Mouse (Mus musculus): ENCODE data around the gene Gstm1. TPM values are rescaled to one million over a fixed set of nuclear protein-coding genes. Genes with fewer than 3 reads are reported as not detected.

Gene Gstm1
- total and polyA plus RNA-seq, 2 experiments from 2014 or later = 58.1 to 241 TPM

GRCm38 (mm10) chr3:108014974-108015346 is 2.8 kb downstream of the Gstm1 start:
- Histone ChIP-seq H3K9me3 (ENCODE audit: low read length) (no peaks in the 10 kb centered on the region), H3K4me1 (ENCODE audit: insufficient read depth) (no peaks in the 10 kb centered on the region), H3K27ac (ENCODE audit: low read depth, low read length) (no peak overlapping the region), H3K27me3 (ENCODE audit: insufficient read depth, low read length) (no peaks in the 10 kb centered on the region), H3K4me2 (ENCODE audit: low read depth) (no peak overlapping the region), H3K36me3 (ENCODE audit: insufficient read depth) (no peaks in the 10 kb centered on the region), H3K9ac (no peak overlapping the region), H3K4me3 (ENCODE audit: low read depth, low read length) (no peak overlapping the region)
- no peak for DNase-seq
- no peak for TF ChIP-seq CTCF (IDR thresholded peaks at IDR 0.05; ENCODE audit: low read depth)
- WGBS = 90% methylated on average over 2 of the region's 2 CpGs
- no peak for ATAC-seq

- H3K9ac ChIP-seq = no peak overlapping the region
- ATAC-seq (no peak), DNase-seq (no peak)
- H3K27me3 ChIP-seq (ENCODE audit: insufficient read depth, low read length) = no peaks in the 10 kb centered on the region
- no peak overlapping the region for H3K4me3 ChIP-seq (ENCODE audit: low read depth, low read length)
- H3K4me2 ChIP-seq (ENCODE audit: low read depth) = no peak overlapping the region
- TF ChIP-seq CTCF (IDR thresholded peaks at IDR 0.05; ENCODE audit: low read depth) = no peak
- WGBS = 89% methylated on average over 8 of the region's 8 CpGs
- no peaks in the 10 kb centered on the region for H3K36me3 ChIP-seq (ENCODE audit: insufficient read depth)
- H3K27ac ChIP-seq (ENCODE audit: low read depth, low read length) = no peak overlapping the region
- H3K9me3 ChIP-seq (ENCODE audit: low read length) = no peaks in the 10 kb centered on the region
- H3K4me1 ChIP-seq (ENCODE audit: insufficient read depth) = no peaks in the 10 kb centered on the region
Observed at GRCm38 (mm10) chr3:108014098-108014973, 3.4 kb downstream of the Gstm1 start.

GRCm38 (mm10) chr3:108013331-108013871 is 4.4 kb downstream of the Gstm1 start:
- no peak overlapping the region for H3K4me3 ChIP-seq (ENCODE audit: low read depth, low read length)
- H3K4me2 ChIP-seq (ENCODE audit: low read depth) = no peak overlapping the region
- no peak for TF ChIP-seq CTCF (IDR thresholded peaks at IDR 0.05; ENCODE audit: low read depth)
- peak; percentile 50 for DNase-seq
- no peak overlapping the region for H3K27ac ChIP-seq (ENCODE audit: low read depth, low read length)
- ATAC-seq = no peak
- H3K36me3 ChIP-seq (ENCODE audit: insufficient read depth) = no peaks in the 10 kb centered on the region
- H3K27me3 ChIP-seq (ENCODE audit: insufficient read depth, low read length) = no peaks in the 10 kb centered on the region
- no peak overlapping the region for H3K9ac ChIP-seq
- H3K4me1 ChIP-seq (ENCODE audit: insufficient read depth) = no peaks in the 10 kb centered on the region
- WGBS = 58% methylated on average over 4 of the region's 4 CpGs
- no peaks in the 10 kb centered on the region for H3K9me3 ChIP-seq (ENCODE audit: low read length)

GRCm38 (mm10) chr3:108011558-108011957 is 6.2 kb downstream of the Gstm1 start:
- H3K9ac ChIP-seq = no peak overlapping the region
- no peak overlapping the region for H3K4me2 ChIP-seq (ENCODE audit: low read depth)
- H3K27ac ChIP-seq (ENCODE audit: low read depth, low read length) = no peak overlapping the region
- no peak overlapping the region for H3K4me3 ChIP-seq (ENCODE audit: low read depth, low read length)
- ATAC-seq (peak; percentile 61; the same call in 1 of the 2 replicates), DNase-seq (peak; percentile 24)
- no peaks in the 10 kb centered on the region for H3K27me3 ChIP-seq (ENCODE audit: insufficient read depth, low read length)
- H3K9me3 ChIP-seq (ENCODE audit: low read length) = no peaks in the 10 kb centered on the region
- H3K36me3 ChIP-seq (ENCODE audit: insufficient read depth) = no peaks in the 10 kb centered on the region
- TF ChIP-seq CTCF (IDR thresholded peaks at IDR 0.05; ENCODE audit: low read depth) = no peak
- no peaks in the 10 kb centered on the region for H3K4me1 ChIP-seq (ENCODE audit: insufficient read depth)
- WGBS = 18% methylated on average over 3 of the region's 3 CpGs

- Histone ChIP-seq H3K27ac (ENCODE audit: low read depth, low read length) (no peak overlapping the region), H3K4me2 (ENCODE audit: low read depth) (no peak overlapping the region), H3K36me3 (ENCODE audit: insufficient read depth) (no peaks in the 10 kb centered on the region), H3K9me3 (ENCODE audit: low read length) (no peaks in the 10 kb centered on the region), H3K4me1 (ENCODE audit: insufficient read depth) (no peaks in the 10 kb centered on the region), H3K27me3 (ENCODE audit: insufficient read depth, low read length) (no peaks in the 10 kb centered on the region), H3K9ac (no peak overlapping the region), H3K4me3 (ENCODE audit: low read depth, low read length) (no peak overlapping the region)
- WGBS = 49% methylated on average over 2 of the region's 2 CpGs
- DNase-seq (peak; percentile 72), ATAC-seq (peak; percentile 82)
- no peak for TF ChIP-seq CTCF (IDR thresholded peaks at IDR 0.05; ENCODE audit: low read depth)
Observed at GRCm38 (mm10) chr3:108010286-108010685, 7.5 kb downstream of the Gstm1 start.

- Histone ChIP-seq H3K4me1 (ENCODE audit: insufficient read depth) (no peaks in the 10 kb centered on the region), H3K9ac (no peak overlapping the region), H3K4me2 (ENCODE audit: low read depth) (no peak overlapping the region), H3K36me3 (ENCODE audit: insufficient read depth) (no peaks in the 10 kb centered on the region), H3K9me3 (ENCODE audit: low read length) (no peaks in the 10 kb centered on the region), H3K4me3 (ENCODE audit: low read depth, low read length) (no peak overlapping the region), H3K27me3 (ENCODE audit: insufficient read depth, low read length) (no peaks in the 10 kb centered on the region), H3K27ac (ENCODE audit: low read depth, low read length) (no peak overlapping the region)
- no peak for TF ChIP-seq CTCF (IDR thresholded peaks at IDR 0.05; ENCODE audit: low read depth)
- no peak for DNase-seq
- ATAC-seq = no peak
- WGBS = 79% methylated on average over 8 of the region's 8 CpGs
Observed at GRCm38 (mm10) chr3:108002021-108002420, 15.8 kb downstream of the Gstm1 start.

GRCm38 (mm10) chr3:107999491-107999890 is 18.3 kb downstream of the Gstm1 start:
- Histone ChIP-seq H3K36me3 (ENCODE audit: insufficient read depth) (no peaks in the 10 kb centered on the region), H3K9ac (no peak overlapping the region), H3K9me3 (ENCODE audit: low read length) (no peaks in the 10 kb centered on the region), H3K27me3 (ENCODE audit: insufficient read depth, low read length) (no peaks in the 10 kb centered on the region), H3K27ac (ENCODE audit: low read depth, low read length) (no peak overlapping the region), H3K4me2 (ENCODE audit: low read depth) (no peak overlapping the region), H3K4me1 (ENCODE audit: insufficient read depth) (no peaks in the 10 kb centered on the region), H3K4me3 (ENCODE audit: low read depth, low read length) (no peak overlapping the region)
- ATAC-seq = no peak
- WGBS = 86% methylated on average over 3 of the region's 3 CpGs
- TF ChIP-seq CTCF (IDR thresholded peaks at IDR 0.05; ENCODE audit: low read depth) = no peak
- no peak for DNase-seq

Data from forebrain, postnatal 0 days (tissue).